Mouse (Mus musculus): Measurements from ENCODE around the gene Sox1. TPM values are rescaled to one million over a fixed set of nuclear protein-coding genes. Genes with fewer than 3 reads are reported as not detected.
A peak's percentile ranks its signal among the peaks of the same experiment; 100 is the strongest.

The Sox1 gene
- polyA plus RNA-seq, 1 experiment from 2014 or later = not detected

- no peak for ATAC-seq (ENCODE audit: low FRiP score, low TSS enrichment)
- Histone ChIP-seq H3K9me3 (ENCODE audit: low read length) (no peaks in the 10 kb centered on the region), H3K4me1 (ENCODE audit: insufficient read depth, low read length) (peaks cover 14% of the 10 kb centered on the region), H3K9ac (replicated peaks; ENCODE audit: low read length) (no peak overlapping the region), H3K27ac (ENCODE audit: low read length) (no peak overlapping the region), H3K4me3 (ENCODE audit: low read length) (no peak overlapping the region), H3K4me2 (replicated peaks; ENCODE audit: low read depth, low read length) (no peak overlapping the region), H3K27me3 (ENCODE audit: insufficient read depth, low read length) (peaks cover 86% of the 10 kb centered on the region), H3K36me3 (ENCODE audit: insufficient read depth, low read length) (no peaks in the 10 kb centered on the region)
- WGBS = 2% methylated on average over 21 of the region's 21 CpGs
Measured at GRCm38 (mm10) chr8:12382707-12383561, 12.2 kb upstream of the Sox1 start.

- peak overlapping the region; percentile 37 for H3K4me2 ChIP-seq (replicated peaks; ENCODE audit: low read depth, low read length)
- peak overlapping the region; percentile 26 for H3K4me3 ChIP-seq (ENCODE audit: low read length)
- H3K4me1 ChIP-seq (ENCODE audit: insufficient read depth, low read length) = peaks cover 14% of the 10 kb centered on the region
- 1% methylated on average over 34 of the region's 34 CpGs for WGBS
- no peaks in the 10 kb centered on the region for H3K9me3 ChIP-seq (ENCODE audit: low read length)
- H3K36me3 ChIP-seq (ENCODE audit: insufficient read depth, low read length) = no peaks in the 10 kb centered on the region
- H3K27me3 ChIP-seq (ENCODE audit: insufficient read depth, low read length) = peaks cover 96% of the 10 kb centered on the region
- H3K9ac ChIP-seq (replicated peaks; ENCODE audit: low read length) = no peak overlapping the region
- no peak overlapping the region for H3K27ac ChIP-seq (ENCODE audit: low read length)
- ATAC-seq (ENCODE audit: low FRiP score, low TSS enrichment) = no peak
Measured at GRCm38 (mm10) chr8:12383979-12384890, 10.9 kb upstream of the Sox1 start.

- no peaks in the 10 kb centered on the region for H3K9me3 ChIP-seq (ENCODE audit: low read length)
- 1% methylated on average over 57 of the region's 57 CpGs for whole genome bisulfite sequencing
- peak; percentile 35; the same call in 1 of the 2 replicates for ATAC-seq (ENCODE audit: low FRiP score, low TSS enrichment)
- H3K4me2 ChIP-seq (replicated peaks; ENCODE audit: low read depth, low read length) = peak overlapping the region; percentile 37
- H3K9ac ChIP-seq (replicated peaks; ENCODE audit: low read length) = no peak overlapping the region
- H3K36me3 ChIP-seq (ENCODE audit: insufficient read depth, low read length) = no peaks in the 10 kb centered on the region
- no peak overlapping the region for H3K27ac ChIP-seq (ENCODE audit: low read length)
- peaks cover 14% of the 10 kb centered on the region for H3K4me1 ChIP-seq (ENCODE audit: insufficient read depth, low read length)
- H3K27me3 ChIP-seq (ENCODE audit: insufficient read depth, low read length) = peaks cover 96% of the 10 kb centered on the region
- H3K4me3 ChIP-seq (ENCODE audit: low read length) = peak overlapping the region; percentile 26
Measured at GRCm38 (mm10) chr8:12384996-12385685, 10.0 kb upstream of the Sox1 start.

GRCm38 (mm10) chr8:12385686-12386488, 9.2 kb upstream of the Sox1 start:
- Histone ChIP-seq H3K4me3 (ENCODE audit: low read length) (peak overlapping the region; percentile 26; the same call in 1 of the 2 replicates), H3K27ac (ENCODE audit: low read length) (no peak overlapping the region), H3K27me3 (ENCODE audit: insufficient read depth, low read length) (peaks cover 96% of the 10 kb centered on the region), H3K9me3 (ENCODE audit: low read length) (no peaks in the 10 kb centered on the region), H3K4me2 (replicated peaks; ENCODE audit: low read depth, low read length) (peak overlapping the region; percentile 37), H3K36me3 (ENCODE audit: insufficient read depth, low read length) (no peaks in the 10 kb centered on the region), H3K9ac (replicated peaks; ENCODE audit: low read length) (no peak overlapping the region), H3K4me1 (ENCODE audit: insufficient read depth, low read length) (peaks cover 14% of the 10 kb centered on the region)
- under 1% methylated on average over 74 of the region's 74 CpGs for WGBS
- ATAC-seq (ENCODE audit: low FRiP score, low TSS enrichment) = no peak

- ATAC-seq (ENCODE audit: low FRiP score, low TSS enrichment) = no peak
- Histone ChIP-seq H3K4me1 (ENCODE audit: insufficient read depth, low read length) (peaks cover 14% of the 10 kb centered on the region), H3K4me2 (replicated peaks; ENCODE audit: low read depth, low read length) (no peak overlapping the region), H3K36me3 (ENCODE audit: insufficient read depth, low read length) (no peaks in the 10 kb centered on the region), H3K9ac (replicated peaks; ENCODE audit: low read length) (no peak overlapping the region), H3K9me3 (ENCODE audit: low read length) (no peaks in the 10 kb centered on the region), H3K27ac (ENCODE audit: low read length) (no peak overlapping the region), H3K4me3 (ENCODE audit: low read length) (no peak overlapping the region), H3K27me3 (ENCODE audit: insufficient read depth, low read length) (peaks cover 96% of the 10 kb centered on the region)
- WGBS = 2% methylated on average over 32 of the region's 32 CpGs
Measured at GRCm38 (mm10) chr8:12386530-12387222, 8.4 kb upstream of the Sox1 start.

GRCm38 (mm10) chr8:12387223-12387860, 7.8 kb upstream of the Sox1 start:
- peaks cover 14% of the 10 kb centered on the region for H3K4me1 ChIP-seq (ENCODE audit: insufficient read depth, low read length)
- WGBS = 2% methylated on average over 12 of the region's 13 CpGs
- H3K4me3 ChIP-seq (ENCODE audit: low read length) = no peak overlapping the region
- H3K4me2 ChIP-seq (replicated peaks; ENCODE audit: low read depth, low read length) = no peak overlapping the region
- no peak overlapping the region for H3K9ac ChIP-seq (replicated peaks; ENCODE audit: low read length)
- H3K9me3 ChIP-seq (ENCODE audit: low read length) = no peaks in the 10 kb centered on the region
- no peaks in the 10 kb centered on the region for H3K36me3 ChIP-seq (ENCODE audit: insufficient read depth, low read length)
- H3K27me3 ChIP-seq (ENCODE audit: insufficient read depth, low read length) = peaks cover 96% of the 10 kb centered on the region
- no peak overlapping the region for H3K27ac ChIP-seq (ENCODE audit: low read length)
- no peak for ATAC-seq (ENCODE audit: low FRiP score, low TSS enrichment)

GRCm38 (mm10) chr8:12387901-12388300, 7.2 kb upstream of the Sox1 start:
- 5% methylated on average over 4 of the region's 4 CpGs for WGBS
- H3K4me2 ChIP-seq (replicated peaks; ENCODE audit: low read depth, low read length) = no peak overlapping the region
- H3K4me3 ChIP-seq (ENCODE audit: low read length) = no peak overlapping the region
- H3K36me3 ChIP-seq (ENCODE audit: insufficient read depth, low read length) = no peaks in the 10 kb centered on the region
- H3K9me3 ChIP-seq (ENCODE audit: low read length) = no peaks in the 10 kb centered on the region
- H3K27me3 ChIP-seq (ENCODE audit: insufficient read depth, low read length) = peaks cover 96% of the 10 kb centered on the region
- no peak overlapping the region for H3K27ac ChIP-seq (ENCODE audit: low read length)
- no peak for ATAC-seq (ENCODE audit: low FRiP score, low TSS enrichment)
- peaks cover 14% of the 10 kb centered on the region for H3K4me1 ChIP-seq (ENCODE audit: insufficient read depth, low read length)
- no peak overlapping the region for H3K9ac ChIP-seq (replicated peaks; ENCODE audit: low read length)

GRCm38 (mm10) chr8:12388390-12389115, 6.5 kb upstream of the Sox1 start:
- 3% methylated on average over 10 of the region's 10 CpGs for WGBS
- no peaks in the 10 kb centered on the region for H3K36me3 ChIP-seq (ENCODE audit: insufficient read depth, low read length)
- H3K27me3 ChIP-seq (ENCODE audit: insufficient read depth, low read length) = peaks cover 96% of the 10 kb centered on the region
- no peak overlapping the region for H3K27ac ChIP-seq (ENCODE audit: low read length)
- H3K4me2 ChIP-seq (replicated peaks; ENCODE audit: low read depth, low read length) = no peak overlapping the region
- no peak overlapping the region for H3K9ac ChIP-seq (replicated peaks; ENCODE audit: low read length)
- no peak overlapping the region for H3K4me3 ChIP-seq (ENCODE audit: low read length)
- ATAC-seq (ENCODE audit: low FRiP score, low TSS enrichment) = no peak
- H3K4me1 ChIP-seq (ENCODE audit: insufficient read depth, low read length) = peaks cover 14% of the 10 kb centered on the region
- H3K9me3 ChIP-seq (ENCODE audit: low read length) = no peaks in the 10 kb centered on the region
